Mouse (Mus musculus): ENCODE measurements around the gene Ssh3. TPM values are rescaled to one million over a fixed set of nuclear protein-coding genes. Genes with fewer than 3 reads are reported as not detected.

Gene Ssh3
- polyA plus RNA-seq, 1 experiment from 2014 or later = 9.1 TPM

GRCm38 (mm10) chr19:4227894-4228678, 40.9 kb downstream of the Ssh3 start:
- Histone ChIP-seq H3K4me3 (replicated peaks) (no peak overlapping the region), H3K4me2 (no peak overlapping the region), H3K27ac (no peak overlapping the region), H3K9ac (replicated peaks) (0 out of 2 replicates have a peak overlapping the region, but pooled peaks have one; percentile 2), H3K27me3 (peaks cover 21% of the 10 kb centered on the region), H3K4me1 (replicated peaks) (peaks cover 19% of the 10 kb centered on the region), H3K9me3 (no peaks in the 10 kb centered on the region), H3K36me3 (peaks cover 9% of the 10 kb centered on the region)
- ATAC-seq (ENCODE audit: insufficient number of reproducible peaks, insufficient read depth, low FRiP score, low TSS enrichment, low read depth) = peak; percentile 57; the same call in 1 of the 2 replicates
- 17% methylated on average over 8 of the region's 8 CpGs for WGBS

- Histone ChIP-seq H3K4me3 (replicated peaks) (no peak overlapping the region), H3K9ac (replicated peaks) (no peak overlapping the region), H3K36me3 (peaks cover 15% of the 10 kb centered on the region), H3K4me1 (replicated peaks) (peaks cover 19% of the 10 kb centered on the region), H3K27me3 (peaks cover 20% of the 10 kb centered on the region), H3K4me2 (no peak overlapping the region), H3K9me3 (no peaks in the 10 kb centered on the region), H3K27ac (no peak overlapping the region)
- WGBS = 71% methylated on average over 5 of the region's 5 CpGs
- ATAC-seq (ENCODE audit: insufficient number of reproducible peaks, insufficient read depth, low FRiP score, low TSS enrichment, low read depth) = no peak
Measured at GRCm38 (mm10) chr19:4227446-4227845, 41.5 kb downstream of the Ssh3 start.

- Histone ChIP-seq H3K9me3 (no peaks in the 10 kb centered on the region), H3K4me2 (no peak overlapping the region), H3K9ac (replicated peaks) (no peak overlapping the region), H3K36me3 (peaks cover 22% of the 10 kb centered on the region), H3K4me3 (replicated peaks) (no peak overlapping the region), H3K27ac (no peak overlapping the region), H3K4me1 (replicated peaks) (peaks cover 13% of the 10 kb centered on the region), H3K27me3 (peaks cover 24% of the 10 kb centered on the region)
- no peak for ATAC-seq (ENCODE audit: insufficient number of reproducible peaks, insufficient read depth, low FRiP score, low TSS enrichment, low read depth)
- WGBS = 93% methylated on average over 7 of the region's 7 CpGs
Measured at GRCm38 (mm10) chr19:4226779-4227178, 42.2 kb downstream of the Ssh3 start.

GRCm38 (mm10) chr19:4222165-4222564, 46.8 kb downstream of the Ssh3 start:
- no peak for ATAC-seq (ENCODE audit: insufficient number of reproducible peaks, insufficient read depth, low FRiP score, low TSS enrichment, low read depth)
- H3K9me3 ChIP-seq = no peaks in the 10 kb centered on the region
- H3K4me3 ChIP-seq (replicated peaks) = no peak overlapping the region
- H3K4me1 ChIP-seq (replicated peaks) = peaks cover 33% of the 10 kb centered on the region
- H3K9ac ChIP-seq (replicated peaks) = no peak overlapping the region; the same call in 1 of the 2 replicates
- WGBS = 79% methylated on average over 11 of the region's 11 CpGs
- H3K27ac ChIP-seq = no peak overlapping the region
- H3K36me3 ChIP-seq = peaks cover 32% of the 10 kb centered on the region
- H3K27me3 ChIP-seq = peaks cover 12% of the 10 kb centered on the region; the same call in 1 of the 2 replicates
- no peak overlapping the region for H3K4me2 ChIP-seq

- 0 out of 2 replicates have a peak overlapping the region, but pooled peaks have one; percentile 34 for H3K9ac ChIP-seq (replicated peaks)
- no peak overlapping the region for H3K27ac ChIP-seq
- no peaks in the 10 kb centered on the region for H3K9me3 ChIP-seq
- ATAC-seq (ENCODE audit: insufficient number of reproducible peaks, insufficient read depth, low FRiP score, low TSS enrichment, low read depth) = no peak
- whole genome bisulfite sequencing = 35% methylated on average over 14 of the region's 14 CpGs
- peaks cover 12% of the 10 kb centered on the region; the same call in 1 of the 2 replicates for H3K27me3 ChIP-seq
- H3K4me3 ChIP-seq (replicated peaks) = no peak overlapping the region
- peaks cover 32% of the 10 kb centered on the region for H3K36me3 ChIP-seq
- H3K4me1 ChIP-seq (replicated peaks) = peaks cover 43% of the 10 kb centered on the region
- no peak overlapping the region for H3K4me2 ChIP-seq
Measured at GRCm38 (mm10) chr19:4220957-4221743, 47.8 kb downstream of the Ssh3 start.

GRCm38 (mm10) chr19:4220416-4220815, 48.6 kb downstream of the Ssh3 start:
- peaks cover 12% of the 10 kb centered on the region for H3K27me3 ChIP-seq
- ATAC-seq (ENCODE audit: insufficient number of reproducible peaks, insufficient read depth, low FRiP score, low TSS enrichment, low read depth) = no peak
- H3K4me2 ChIP-seq = no peak overlapping the region
- WGBS = 60% methylated on average over 4 of the region's 4 CpGs
- no peak overlapping the region for H3K9ac ChIP-seq (replicated peaks)
- H3K27ac ChIP-seq = no peak overlapping the region
- H3K9me3 ChIP-seq = no peaks in the 10 kb centered on the region
- peaks cover 32% of the 10 kb centered on the region for H3K36me3 ChIP-seq
- H3K4me3 ChIP-seq (replicated peaks) = no peak overlapping the region
- H3K4me1 ChIP-seq (replicated peaks) = peaks cover 50% of the 10 kb centered on the region

- no peak overlapping the region for H3K4me2 ChIP-seq
- ATAC-seq (ENCODE audit: insufficient number of reproducible peaks, insufficient read depth, low FRiP score, low TSS enrichment, low read depth) = no peak
Measured at GRCm38 (mm10) chr19:4219943-4220342, 49.0 kb downstream of the Ssh3 start.

GRCm38 (mm10) chr19:4218784-4219183, 50.2 kb downstream of the Ssh3 start:
- 79% methylated on average over 1 of the region's 1 CpGs for WGBS
- Histone ChIP-seq H3K4me1 (replicated peaks) (peaks cover 58% of the 10 kb centered on the region), H3K9ac (replicated peaks) (no peak overlapping the region), H3K4me2 (no peak overlapping the region), H3K27ac (no peak overlapping the region), H3K27me3 (peaks cover 16% of the 10 kb centered on the region), H3K36me3 (peaks cover 30% of the 10 kb centered on the region), H3K4me3 (replicated peaks) (no peak overlapping the region), H3K9me3 (no peaks in the 10 kb centered on the region)
- no peak for ATAC-seq (ENCODE audit: insufficient number of reproducible peaks, insufficient read depth, low FRiP score, low TSS enrichment, low read depth)

More at GRCm38 (mm10) chr19:4219943-4220342, 49.0 kb downstream of the Ssh3 start:
- 0 out of 2 replicates have a peak overlapping the region, but pooled peaks have one; percentile 24 for H3K9ac ChIP-seq (replicated peaks)
- H3K27me3 ChIP-seq = peaks cover 16% of the 10 kb centered on the region
- no peak overlapping the region for H3K27ac ChIP-seq
- WGBS = 88% methylated on average over 6 of the region's 6 CpGs
- no peak overlapping the region for H3K4me3 ChIP-seq (replicated peaks)
- no peaks in the 10 kb centered on the region for H3K9me3 ChIP-seq
- peaks cover 54% of the 10 kb centered on the region for H3K4me1 ChIP-seq (replicated peaks)
- H3K36me3 ChIP-seq = peaks cover 32% of the 10 kb centered on the region

- H3K9me3 ChIP-seq = no peaks in the 10 kb centered on the region
- H3K27ac ChIP-seq = peak overlapping the region; percentile 64; the same call in 1 of the 2 replicates
Measured at GRCm38 (mm10) chr19:4218293-4218692, 50.7 kb downstream of the Ssh3 start.

GRCm38 (mm10) chr19:4217855-4218254, 51.1 kb downstream of the Ssh3 start:
- Histone ChIP-seq H3K4me3 (replicated peaks) (no peak overlapping the region), H3K4me2 (peak overlapping the region; percentile 87), H3K4me1 (replicated peaks) (peaks cover 67% of the 10 kb centered on the region), H3K36me3 (peaks cover 21% of the 10 kb centered on the region), H3K9me3 (no peaks in the 10 kb centered on the region), H3K27ac (peak overlapping the region; percentile 64; the same call in 1 of the 2 replicates), H3K27me3 (peaks cover 24% of the 10 kb centered on the region), H3K9ac (replicated peaks) (no peak overlapping the region)
- no peak for ATAC-seq (ENCODE audit: insufficient number of reproducible peaks, insufficient read depth, low FRiP score, low TSS enrichment, low read depth)
- WGBS = 29% methylated on average over 3 of the region's 3 CpGs

More at GRCm38 (mm10) chr19:4218293-4218692, 50.7 kb downstream of the Ssh3 start:
- no peak overlapping the region for H3K9ac ChIP-seq (replicated peaks)
- 0 out of 2 replicates have a peak overlapping the region, but pooled peaks have one; percentile 87 for H3K4me2 ChIP-seq
- peaks cover 25% of the 10 kb centered on the region for H3K36me3 ChIP-seq
- no peak for ATAC-seq (ENCODE audit: insufficient number of reproducible peaks, insufficient read depth, low FRiP score, low TSS enrichment, low read depth)
- H3K27me3 ChIP-seq = peaks cover 20% of the 10 kb centered on the region
- 87% methylated on average over 11 of the region's 11 CpGs for WGBS
- no peak overlapping the region for H3K4me3 ChIP-seq (replicated peaks)
- peaks cover 62% of the 10 kb centered on the region for H3K4me1 ChIP-seq (replicated peaks)

GRCm38 (mm10) chr19:4217140-4217539, 51.8 kb downstream of the Ssh3 start:
- H3K27ac ChIP-seq = peak overlapping the region; percentile 77
- peak overlapping the region; percentile 89; the same call in 1 of the 2 replicates for H3K4me3 ChIP-seq (replicated peaks)

More at GRCm38 (mm10) chr19:4217140-4217539, 51.8 kb downstream of the Ssh3 start:
- H3K36me3 ChIP-seq = peaks cover 14% of the 10 kb centered on the region
- WGBS = 2% methylated on average over 5 of the region's 5 CpGs
- peak overlapping the region; percentile 87 for H3K4me2 ChIP-seq
- peaks cover 74% of the 10 kb centered on the region for H3K4me1 ChIP-seq (replicated peaks)
- peaks cover 24% of the 10 kb centered on the region for H3K27me3 ChIP-seq
- peak; percentile 20; the same call in 1 of the 2 replicates for ATAC-seq (ENCODE audit: insufficient number of reproducible peaks, insufficient read depth, low FRiP score, low TSS enrichment, low read depth)
- H3K9me3 ChIP-seq = no peaks in the 10 kb centered on the region
- peak overlapping the region; percentile 24; the same call in 1 of the 2 replicates for H3K9ac ChIP-seq (replicated peaks)

Measured in limb, embryonic 12.5 days (tissue).